Mouse (Mus musculus): ENCODE data around the gene Srsf3.

- TF ChIP-seq EP300 (IDR thresholded peaks at IDR 0.05; ENCODE audit: low read depth): no peak
- no peak for TF ChIP-seq CTCF (IDR thresholded peaks at IDR 0.05; ENCODE audit: low read depth)
Measured at GRCm38 (mm10) chr17:29086916-29087315, 54.5 kb downstream of the Srsf3 start.
